Mouse (Mus musculus) hindbrain, embryonic 12.5 days (tissue): ENCODE data around the gene Dapk2. TPM values are rescaled to one million over a fixed set of nuclear protein-coding genes. Genes with fewer than 3 reads are reported as not detected.
"Not testable (repeated sequence)": the region's sequence is repeated elsewhere in the genome, so short reads cannot be mapped to it uniquely, and the experiment has no call there.

Experiments used
- ATAC-seq: fragments of 200-750 bp; cut with Nextera tagmentation; 2 replicates; pipeline ENCODE4 v1.8.0; 2017; ENCODE audit warnings: moderate TSS enrichment; ENCODE audit not compliant: low FRiP score
- H3K27ac ChIP-seq: fragments of 300-500 bp; sonication (generic); 2 replicates; pipeline ENCODE4 v1.5.1; 2016; ENCODE audit warnings: mild to moderate bottlenecking
- H3K27me3 ChIP-seq: fragments of 300-500 bp; sonication (generic); 2 replicates; pipeline ENCODE4 v1.6.1; 2016; ENCODE audit warnings: mild to moderate bottlenecking
- H3K36me3 ChIP-seq: fragments of 300-500 bp; sonication (generic); 2 replicates; pipeline ENCODE4 v1.6.1; 2016; ENCODE audit warnings: mild to moderate bottlenecking
- H3K4me1 ChIP-seq: fragments of 300-500 bp; sonication (generic); 2 replicates; pipeline ENCODE4 v1.6.1; 2016
- H3K4me2 ChIP-seq: fragments of 300-500 bp; sonication (generic); replicated peaks from 2 replicates; pipeline ENCODE4 v1.6.1; 2016; ENCODE audit warnings: mild to moderate bottlenecking
- H3K4me3 ChIP-seq: fragments of 300-500 bp; sonication (generic); 2 replicates; pipeline ENCODE4 v1.5.1; 2016; ENCODE audit warnings: mild to moderate bottlenecking
- H3K9ac ChIP-seq: fragments of 300-500 bp; sonication (generic); 2 replicates; pipeline ENCODE4 v1.6.1; 2016; ENCODE audit warnings: mild to moderate bottlenecking, moderate library complexity
- H3K9me3 ChIP-seq: fragments of 300-500 bp; sonication (generic); replicated peaks from 2 replicates; pipeline ENCODE4 v1.6.1; 2016; ENCODE audit warnings: mild to moderate bottlenecking
- WGBS: fragments of 180-500 bp; shearing (Covaris S2); methylation state at CpG from one replicate; pipeline ENCODE4 v1.1.7; 2016; 5-methylcytosine and 5-hydroxymethylcytosine counted together
- polyA plus RNA-seq: library from polyadenylated mRNA; unstranded; fragments of >200 nt; fragmentation: Nextera tagmentation; extraction: Ambion mirVana; gene quantifications from 2 replicates; pipeline ENCODE4 v1.2.1, GENCODE M21; 2016

The Dapk2 gene
- polyA plus RNA-seq, 1 experiment from 2014 or later = 3.7 TPM

GRCm38 (mm10) chr9:66274657-66275056, 116.6 kb downstream of the Dapk2 start:
- 25% methylated on average over 3 of the region's 3 CpGs for WGBS
- H3K4me2 ChIP-seq = peak overlapping the region; percentile 48
- peaks cover 32% of the 10 kb centered on the region for H3K4me1 ChIP-seq
- no peak for ATAC-seq
- H3K9ac ChIP-seq = no peak overlapping the region
- H3K27me3 ChIP-seq = 0 out of 2 replicates have a peak, but pooled peaks cover 5% of the 10 kb centered on the region
- peak overlapping the region; percentile 66 for H3K27ac ChIP-seq
- H3K36me3 ChIP-seq = no peaks in the 10 kb centered on the region
- no peaks in the 10 kb centered on the region for H3K9me3 ChIP-seq
- no peak overlapping the region for H3K4me3 ChIP-seq

GRCm38 (mm10) chr9:66275267-66275991, 117.4 kb downstream of the Dapk2 start:
- no peak for ATAC-seq
- no peaks in the 10 kb centered on the region for H3K36me3 ChIP-seq
- H3K9ac ChIP-seq = 0 out of 2 replicates have a peak overlapping the region, but pooled peaks have one; percentile 27
- WGBS = 2% methylated on average over 15 of the region's 15 CpGs
- peaks cover 32% of the 10 kb centered on the region for H3K4me1 ChIP-seq
- peak overlapping the region; percentile 67 for H3K27ac ChIP-seq
- H3K27me3 ChIP-seq = 0 out of 2 replicates have a peak, but pooled peaks cover 5% of the 10 kb centered on the region
- H3K4me2 ChIP-seq = peak overlapping the region; percentile 48
- H3K4me3 ChIP-seq = peak overlapping the region; percentile 18; the same call in 1 of the 2 replicates
- no peaks in the 10 kb centered on the region for H3K9me3 ChIP-seq

GRCm38 (mm10) chr9:66276062-66276461, 118.0 kb downstream of the Dapk2 start:
- Histone ChIP-seq H3K4me2 (peak overlapping the region; percentile 48; the same call in 1 of the 2 replicates), H3K4me3 (no peak overlapping the region), H3K27me3 (0 out of 2 replicates have a peak, but pooled peaks cover 5% of the 10 kb centered on the region), H3K36me3 (no peaks in the 10 kb centered on the region), H3K9me3 (no peaks in the 10 kb centered on the region), H3K27ac (peak overlapping the region; percentile 67; the same call in 1 of the 2 replicates), H3K9ac (no peak overlapping the region), H3K4me1 (peaks cover 32% of the 10 kb centered on the region)
- ATAC-seq = no peak
- 22% methylated on average over 4 of the region's 4 CpGs for WGBS

GRCm38 (mm10) chr9:66276697-66277385, 118.8 kb downstream of the Dapk2 start:
- Histone ChIP-seq H3K4me2 (no peak overlapping the region), H3K9ac (no peak overlapping the region), H3K27me3 (0 out of 2 replicates have a peak, but pooled peaks cover 5% of the 10 kb centered on the region), H3K36me3 (no peaks in the 10 kb centered on the region), H3K4me3 (no peak overlapping the region), H3K4me1 (peaks cover 27% of the 10 kb centered on the region), H3K27ac (no peak overlapping the region), H3K9me3 (no peaks in the 10 kb centered on the region)
- 17% methylated on average over 14 of the region's 14 CpGs for WGBS
- no peak for ATAC-seq

GRCm38 (mm10) chr9:66279647-66280046, 121.6 kb downstream of the Dapk2 start:
- Histone ChIP-seq H3K27me3 (no peaks in the 10 kb centered on the region), H3K4me3 (no peak overlapping the region), H3K27ac (no peak overlapping the region), H3K36me3 (no peaks in the 10 kb centered on the region), H3K9me3 (no peaks in the 10 kb centered on the region), H3K9ac (no peak overlapping the region), H3K4me1 (peaks cover 22% of the 10 kb centered on the region), H3K4me2 (no peak overlapping the region)
- no peak for ATAC-seq

- H3K9me3 ChIP-seq = no peaks in the 10 kb centered on the region
- 70% methylated on average over 1 of the region's 1 CpGs for WGBS
- no peaks in the 10 kb centered on the region for H3K27me3 ChIP-seq
- no peak overlapping the region for H3K4me2 ChIP-seq
- peaks cover 14% of the 10 kb centered on the region for H3K4me1 ChIP-seq
- no peak overlapping the region for H3K27ac ChIP-seq
- no peak for ATAC-seq
- H3K36me3 ChIP-seq = no peaks in the 10 kb centered on the region
- H3K4me3 ChIP-seq = no peak overlapping the region
- H3K9ac ChIP-seq = no peak overlapping the region
Measured at GRCm38 (mm10) chr9:66280496-66280895, 122.5 kb downstream of the Dapk2 start.

GRCm38 (mm10) chr9:66281501-66281951, 123.5 kb downstream of the Dapk2 start:
- Histone ChIP-seq H3K27ac (peak overlapping the region; percentile 31; the same call in 1 of the 2 replicates), H3K9ac (no peak overlapping the region), H3K4me1 (peaks cover 6% of the 10 kb centered on the region), H3K36me3 (no peaks in the 10 kb centered on the region), H3K4me2 (no peak overlapping the region), H3K9me3 (no peaks in the 10 kb centered on the region), H3K27me3 (no peaks in the 10 kb centered on the region), H3K4me3 (no peak overlapping the region)
- WGBS = 52% methylated on average over 9 of the region's 9 CpGs
- ATAC-seq = no peak

- no peak overlapping the region for H3K4me2 ChIP-seq
- H3K9ac ChIP-seq = no peak overlapping the region
- H3K4me3 ChIP-seq = no peak overlapping the region
- no peaks in the 10 kb centered on the region for H3K9me3 ChIP-seq
- H3K4me1 ChIP-seq = no peaks in the 10 kb centered on the region
- no peaks in the 10 kb centered on the region for H3K36me3 ChIP-seq
- no peak for ATAC-seq
- H3K27ac ChIP-seq = no peak overlapping the region
- WGBS = 94% methylated on average over 1 of the region's 1 CpGs
- no peaks in the 10 kb centered on the region for H3K27me3 ChIP-seq
Measured at GRCm38 (mm10) chr9:66282582-66282981, 124.6 kb downstream of the Dapk2 start.

GRCm38 (mm10) chr9:66283565-66284203, 125.7 kb downstream of the Dapk2 start:
- Histone ChIP-seq H3K4me2 (no peak overlapping the region), H3K27me3 (no peaks in the 10 kb centered on the region), H3K9ac (no peak overlapping the region), H3K4me3 (no peak overlapping the region), H3K4me1 (no peaks in the 10 kb centered on the region), H3K27ac (no peak overlapping the region), H3K36me3 (no peaks in the 10 kb centered on the region), H3K9me3 (no peaks in the 10 kb centered on the region)
- 0 out of 2 replicates have a peak, but pooled peaks have one; percentile 46 for ATAC-seq
- 23% methylated on average over 2 of the region's 2 CpGs for WGBS

GRCm38 (mm10) chr9:66285241-66285640, 127.2 kb downstream of the Dapk2 start:
- not testable (repeated sequence) for H3K9me3 ChIP-seq, H3K36me3 ChIP-seq, H3K4me2 ChIP-seq, ATAC-seq, H3K4me3 ChIP-seq, H3K27ac ChIP-seq, H3K4me1 ChIP-seq, H3K27me3 ChIP-seq, H3K9ac ChIP-seq
- 93% methylated on average over 2 of the region's 2 CpGs for WGBS

- Histone ChIP-seq H3K36me3 (no peaks in the 10 kb centered on the region), H3K9me3 (no peaks in the 10 kb centered on the region), H3K9ac (no peak overlapping the region), H3K27ac (no peak overlapping the region), H3K4me3 (no peak overlapping the region), H3K4me1 (no peaks in the 10 kb centered on the region), H3K27me3 (no peaks in the 10 kb centered on the region), H3K4me2 (no peak overlapping the region)
- 43% methylated on average over 7 of the region's 7 CpGs for WGBS
- ATAC-seq = no peak
Measured at GRCm38 (mm10) chr9:66285901-66286300, 127.9 kb downstream of the Dapk2 start.

GRCm38 (mm10) chr9:66290727-66291126, 132.7 kb downstream of the Dapk2 start:
- ATAC-seq = no peak
- no peak overlapping the region for H3K4me3 ChIP-seq
- no peaks in the 10 kb centered on the region for H3K27me3 ChIP-seq
- H3K4me1 ChIP-seq = peaks cover 12% of the 10 kb centered on the region
- H3K36me3 ChIP-seq = no peaks in the 10 kb centered on the region
- WGBS = 84% methylated on average over 2 of the region's 2 CpGs
- no peak overlapping the region for H3K27ac ChIP-seq
- no peaks in the 10 kb centered on the region for H3K9me3 ChIP-seq
- H3K4me2 ChIP-seq = no peak overlapping the region
- no peak overlapping the region for H3K9ac ChIP-seq
